Mouse (Mus musculus): ENCODE results near the gene Myoz1. TPM values are rescaled to one million over a fixed set of nuclear protein-coding genes. Genes with fewer than 3 reads are reported as not detected.

Gene Myoz1
- total and polyA plus RNA-seq, 3 experiments = 0.15 TPM; not detected in 1

DNA sequence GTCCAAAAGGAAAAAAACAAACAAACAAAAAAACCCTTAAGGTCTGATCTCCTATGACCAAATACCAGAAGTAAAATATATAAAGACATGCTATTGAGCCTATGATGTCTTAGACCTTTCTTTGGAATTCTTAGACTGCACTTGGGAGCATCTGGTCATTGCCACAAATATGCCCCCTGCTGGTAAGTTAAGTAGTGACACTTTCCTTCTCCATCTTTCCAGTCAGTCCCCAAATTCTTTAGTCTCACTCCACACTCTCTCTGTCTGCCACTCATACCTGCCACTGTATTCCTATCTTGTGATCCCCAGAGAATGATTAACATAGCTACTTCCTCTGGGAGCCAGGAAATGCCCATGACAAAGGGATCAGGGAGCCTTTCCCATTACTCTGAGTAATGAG lies 2.0 kb upstream of the Myoz1 start:
- peak; percentile 97 for TF ChIP-seq SMC3 (IDR thresholded peaks at IDR 0.05; ENCODE audit: low read depth, low read length)
- peak; percentile 72 for TF ChIP-seq RAD21 (IDR thresholded peaks at IDR 0.05; ENCODE audit: low read depth, low read length)
- no peak for TF ChIP-seq TBP (IDR thresholded peaks at IDR 0.05; ENCODE audit: low read depth, low read length)
- no peak for TF ChIP-seq MEF2A (IDR thresholded peaks at IDR 0.05; ENCODE audit: extremely low read depth, insufficient replicate concordance, low read depth, low read length, poor library complexity, severe bottlenecking)
- no peak for TF ChIP-seq E2F4 (IDR thresholded peaks at IDR 0.05; ENCODE audit: borderline replicate concordance, low read depth, low read length)
- no peak for TF ChIP-seq CHD1 (IDR thresholded peaks at IDR 0.05; ENCODE audit: low read depth, low read length)
- TF ChIP-seq UBTF (IDR thresholded peaks at IDR 0.05; ENCODE audit: borderline replicate concordance, insufficient read depth, low read depth, low read length) = no peak
- no peak for TF ChIP-seq POLR2A (IDR thresholded peaks at IDR 0.05; ENCODE audit: control insufficient read depth in 1 of 2, insufficient read depth in 1 of 2, low read depth in 1 of 2, low read length in 2 of 2, poor library complexity in 1 of 2)
- TF ChIP-seq EP300 (IDR thresholded peaks at IDR 0.05; ENCODE audit: low read depth in 1 of 2, low read length in 2 of 2) = no peak
- TF ChIP-seq CHD2 (IDR thresholded peaks at IDR 0.05; ENCODE audit: low read length) = no peak
- TF ChIP-seq ZC3H11A (IDR thresholded peaks at IDR 0.05; ENCODE audit: low read depth, low read length) = peak; percentile 90
- peak; percentile 41 to 83 (median 75); a peak in 5 of 6 replicates for TF ChIP-seq CTCF (IDR thresholded peaks at IDR 0.05 in 2 of 3, conservative IDR thresholded peaks at IDR 0.05 in 1 of 3; ENCODE audit: control insufficient read depth in 1 of 3, insufficient read depth in 1 of 3, low read depth in 2 of 3, low read length in 3 of 3, poor library complexity in 1 of 3, severe bottlenecking in 1 of 3)
- TF ChIP-seq KAT2A (conservative IDR thresholded peaks at IDR 0.05; ENCODE audit: low read depth, low read length) = no peak
- 0 out of 2 replicates have a peak, but pooled peaks have one; percentile 30 for TF ChIP-seq SIN3A (IDR thresholded peaks at IDR 0.05; ENCODE audit: low read length)
- no peak for TF ChIP-seq MYC (IDR thresholded peaks at IDR 0.05; ENCODE audit: low read depth, low read length)
- TF ChIP-seq JUND (IDR thresholded peaks at IDR 0.05; ENCODE audit: low read depth, low read length) = no peak
- TF ChIP-seq MAFK (IDR thresholded peaks at IDR 0.05; ENCODE audit: borderline replicate concordance, low read depth, low read length) = no peak
- no peak for TF ChIP-seq MXI1 (IDR thresholded peaks at IDR 0.05; ENCODE audit: low read depth, low read length)
- DNase-seq (ENCODE audit: low read depth, low spot score) = peak; percentile 67
- H3K9ac ChIP-seq (ENCODE audit: control insufficient read depth, low read depth, low read length, poor library complexity, severe bottlenecking) = no peak overlapping the region

DNA sequence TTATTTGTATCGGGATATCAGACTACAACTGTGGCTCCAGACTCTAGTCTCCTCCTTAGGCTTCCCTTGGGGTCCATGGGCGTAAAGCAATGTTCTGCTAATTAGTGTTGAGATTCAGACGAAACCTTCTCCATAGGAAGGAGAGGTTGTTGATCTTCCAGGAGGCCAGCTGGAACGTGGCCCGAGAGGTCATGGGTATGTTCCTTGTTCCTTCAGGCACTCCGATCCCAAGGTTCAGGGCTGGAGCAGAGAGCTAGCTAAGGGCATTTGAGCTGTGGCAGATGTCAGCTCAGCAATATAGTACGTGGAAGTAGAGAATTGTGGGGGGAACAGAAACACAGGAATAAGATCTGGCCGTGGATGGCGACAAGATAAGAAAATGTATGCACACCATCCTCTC lies 609 bp downstream of the Myoz1 start:
- peaks cover 0 to 11% of the 10 kb centered on the region in 2 experiments; a peak in 2 of 4 replicates for H3K4me1 ChIP-seq (ENCODE audit: control insufficient read depth in 1 of 2, insufficient read depth in 2 of 2, low read length in 2 of 2)

More for the DNA sequence above, 2.0 kb upstream of the Myoz1 start:
- H3K9me3 ChIP-seq (replicated peaks; ENCODE audit: insufficient read depth, low read length) = no peaks in the 10 kb centered on the region
- H3K79me2 ChIP-seq (ENCODE audit: control insufficient read depth, insufficient read depth, low read length, poor library complexity) = no peaks in the 10 kb centered on the region
- H3K27me3 ChIP-seq (ENCODE audit: control insufficient read depth in 1 of 2, insufficient read depth in 2 of 2, low read length in 2 of 2) = 0 out of 4 replicates have a peak, but pooled peaks cover 0 to 5% of the 10 kb centered on the region in 2 experiments
- peaks cover 0 to 15% of the 10 kb centered on the region in 2 experiments; a peak in 2 of 4 replicates for H3K4me1 ChIP-seq (ENCODE audit: control insufficient read depth in 1 of 2, insufficient read depth in 2 of 2, low read length in 2 of 2)
- peaks cover 0 to 3% of the 10 kb centered on the region in 2 experiments; a peak in 1 of 4 replicates for H3K36me3 ChIP-seq (ENCODE audit: control insufficient read depth in 1 of 2, insufficient read depth in 2 of 2, low read length in 2 of 2)
- no peak overlapping the region for H3K4me3 ChIP-seq (ENCODE audit: control insufficient read depth in 1 of 2, insufficient read depth in 1 of 2, low read depth in 2 of 2, low read length in 2 of 2)
- H3K27ac ChIP-seq (ENCODE audit: control insufficient read depth, low read depth, low read length) = no peak overlapping the region

More for the DNA sequence above, 609 bp downstream of the Myoz1 start:
- Histone ChIP-seq H3K27me3 (ENCODE audit: control insufficient read depth in 1 of 2, insufficient read depth in 2 of 2, low read length in 2 of 2) (no peaks in the 10 kb centered on the region), H3K79me2 (ENCODE audit: control insufficient read depth, insufficient read depth, low read length, poor library complexity) (no peaks in the 10 kb centered on the region), H3K4me3 (ENCODE audit: control insufficient read depth in 1 of 2, insufficient read depth in 1 of 2, low read depth in 2 of 2, low read length in 2 of 2) (no peak overlapping the region), H3K27ac (ENCODE audit: control insufficient read depth, low read depth, low read length) (no peak overlapping the region), H3K9me3 (replicated peaks; ENCODE audit: insufficient read depth, low read length) (no peaks in the 10 kb centered on the region), H3K9ac (ENCODE audit: control insufficient read depth, low read depth, low read length, poor library complexity, severe bottlenecking) (no peak overlapping the region), H3K36me3 (ENCODE audit: control insufficient read depth in 1 of 2, insufficient read depth in 2 of 2, low read length in 2 of 2) (peaks cover 0 to 3% of the 10 kb centered on the region in 2 experiments; a peak in 1 of 4 replicates)
- TF ChIP-seq EP300 (IDR thresholded peaks at IDR 0.05; ENCODE audit: low read depth in 1 of 2, low read length in 2 of 2) = no peak
- no peak for DNase-seq (ENCODE audit: low read depth, low spot score)
